Comparison of ENCODE assay signal across 14 mouse cellular contexts in the genomic region with DNA sequence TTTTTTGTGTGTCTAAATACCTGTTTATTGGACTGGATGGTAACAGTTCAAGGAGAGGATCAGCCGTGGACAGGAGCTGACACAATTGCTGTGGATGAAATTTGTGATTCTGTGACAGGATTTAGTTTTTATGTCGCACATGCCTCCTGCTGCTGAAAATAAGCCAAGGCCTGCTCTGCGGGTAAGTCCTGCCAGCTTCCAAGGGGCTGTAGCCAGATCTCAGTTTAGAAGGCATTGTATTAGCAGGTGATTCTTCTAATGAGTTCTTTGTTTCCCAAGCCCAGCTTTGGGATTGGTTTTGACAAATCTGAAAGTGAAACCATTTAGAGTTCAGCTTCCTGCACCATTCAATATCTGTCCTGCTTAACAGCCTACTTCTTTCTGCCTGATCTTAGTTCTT.
DNase-seq lines count a peak whose midpoint lies in the region; ATAC-seq and TF ChIP-seq lines count a peak whose summit lies in the region.
"Had no signal": no experiment of that assay in that cellular context is flagged by ENCODE, and none has a peak within 500 bp of the region (broad histone marks: within the 10 kb centered on the region; RNA-seq: fewer than 3 reads in every experiment).

No protein-coding gene starts in this region.

- no peak overlapping the region for H3K9ac ChIP-seq in heart, embryonic 11.5 days (ENCODE audit: low read depth, low read length)
- H3K9ac ChIP-seq in liver, adult 2 months (ENCODE audit: low read depth, low read length) = no peak overlapping the region
- H3K9ac ChIP-seq: liver, embryonic 13.5 days had no signal

- peak; percentile 63 for DNase-seq in heart, adult 8-10 months (ENCODE audit: low spot score)
- DNase-seq in liver, adult 2 months (ENCODE audit: extremely low read depth, low read depth, low spot score) = peak; percentile 48
- DNase-seq in liver = no peak
- DNase-seq in cerebellum, adult 2 months = peak; percentile 51 to 73
- no peak for DNase-seq in thymus, postnatal 36 days
- DNase-seq: adrenal gland, adult 2 months; kidney, adult 8-10 months; liver, embryonic 13.5 days had no signal

- H3K4me3 ChIP-seq in heart, embryonic 11.5 days (ENCODE audit: low read depth, low read length) = no peak overlapping the region
- no peak overlapping the region for H3K4me3 ChIP-seq in liver, adult 2 months (ENCODE audit: insufficient read depth, low read depth, low read length)
- H3K4me3 ChIP-seq in cerebellum, adult 2 months (replicated peaks; ENCODE audit: insufficient read depth, low read depth, low read length) = no peak overlapping the region
- no peak overlapping the region for H3K4me3 ChIP-seq in myocyte
- H3K4me3 ChIP-seq: liver, embryonic 13.5 days had no signal

- H3K9me3 ChIP-seq in heart, embryonic 11.5 days (replicated peaks; ENCODE audit: control insufficient read depth, low read length) = no peaks in the 10 kb centered on the region
- H3K9me3 ChIP-seq: liver, embryonic 13.5 days had no signal

- TF ChIP-seq POLR2A in liver, adult 2 months (IDR thresholded peaks at IDR 0.05; ENCODE audit: extremely low read depth, insufficient read depth, low read length) = no peak
- TF ChIP-seq POLR2A in cerebellum, adult 2 months (IDR thresholded peaks at IDR 0.05; ENCODE audit: borderline replicate concordance, insufficient read depth, low read length) = no peak
- no peak for TF ChIP-seq POLR2A in myocyte (IDR thresholded peaks at IDR 0.05; ENCODE audit: insufficient read length, low read depth)

- H3K4me2 ChIP-seq in heart, embryonic 11.5 days = no peak overlapping the region
- peak overlapping the region; percentile 1 for H3K4me2 ChIP-seq in myocyte (ENCODE audit: low read depth)
- H3K4me2 ChIP-seq: liver, embryonic 13.5 days had no signal

- no peak for ATAC-seq in heart, embryonic 11.5 days (replicated peaks; ENCODE audit: insufficient number of reproducible peaks, low FRiP score, low TSS enrichment)
- ATAC-seq: midbrain, embryonic 16.5 days; Patski had no signal

- peaks cover 4% of the 10 kb centered on the region; the same call in 1 of the 2 replicates for H3K4me1 ChIP-seq in heart, embryonic 11.5 days (ENCODE audit: control insufficient read depth, insufficient read depth, low read length)
- H3K4me1 ChIP-seq in liver, adult 2 months (ENCODE audit: control insufficient read depth, insufficient read depth, low read length) = peaks cover 3% of the 10 kb centered on the region; the same call in 1 of the 2 replicates
- no peaks in the 10 kb centered on the region; the same call in none of the 2 replicates for H3K4me1 ChIP-seq in cerebellum, adult 2 months (ENCODE audit: control insufficient read depth, insufficient read depth, low read length)
- H3K4me1 ChIP-seq: liver, embryonic 13.5 days had no signal

- H3ac ChIP-seq in myocyte (ENCODE audit: control insufficient read depth, insufficient read length) = no peak overlapping the region

- 87% methylated on average over 3 of the region's 3 CpGs for WGBS in heart, embryonic 11.5 days (ENCODE audit: insufficient replicate concordance)
- WGBS in liver, adult 2 months = 37% methylated on average over 3 of the region's 3 CpGs
- WGBS in cerebellum, adult 2 months = 7% methylated on average over 3 of the region's 3 CpGs

- H3K27ac ChIP-seq in heart, embryonic 11.5 days (ENCODE audit: low read depth, low read length) = no peak overlapping the region
- H3K27ac ChIP-seq in liver, adult 2 months (replicated peaks; ENCODE audit: insufficient read depth, low read depth, low read length) = no peak overlapping the region
- H3K27ac ChIP-seq in cerebellum, adult 2 months (ENCODE audit: insufficient read depth, low read length) = no peak overlapping the region
- H3K27ac ChIP-seq: liver, embryonic 13.5 days; macrophage; stomach, postnatal 0 days had no signal

- TF ChIP-seq CTCF in liver, adult 2 months (IDR thresholded peaks at IDR 0.05; ENCODE audit: low read depth, low read length) = no peak
- no peak for TF ChIP-seq CTCF in cerebellum, adult 2 months (IDR thresholded peaks at IDR 0.05; ENCODE audit: borderline replicate concordance, insufficient read depth, low read depth, low read length)

- H3K36me3 ChIP-seq in heart, embryonic 11.5 days (ENCODE audit: control insufficient read depth, insufficient read depth, low read length) = no peaks in the 10 kb centered on the region
- no peaks in the 10 kb centered on the region for H3K36me3 ChIP-seq in liver, adult 2 months (ENCODE audit: control insufficient read depth, insufficient read depth, low read length)
- no peaks in the 10 kb centered on the region for H3K36me3 ChIP-seq in myocyte (ENCODE audit: control insufficient read depth, insufficient read depth)
- H3K36me3 ChIP-seq: liver, embryonic 13.5 days had no signal

- H3K27me3 ChIP-seq in heart, embryonic 11.5 days (ENCODE audit: control insufficient read depth, insufficient read depth, low read length) = no peaks in the 10 kb centered on the region
- H3K27me3 ChIP-seq in liver, adult 2 months (ENCODE audit: control insufficient read depth, insufficient read depth, low read length) = no peaks in the 10 kb centered on the region
- no peaks in the 10 kb centered on the region for H3K27me3 ChIP-seq in cerebellum, adult 2 months (ENCODE audit: control insufficient read depth, insufficient read depth, low read length)
- H3K27me3 ChIP-seq in myocyte (ENCODE audit: control insufficient read depth, insufficient read depth, insufficient read length) = no peaks in the 10 kb centered on the region
- H3K27me3 ChIP-seq: liver, embryonic 13.5 days; Patski had no signal

- peaks cover 4% of the 10 kb centered on the region for H3K79me2 ChIP-seq in liver, adult 2 months (ENCODE audit: control insufficient read depth, insufficient read depth, low read length)
- H3K79me2 ChIP-seq in myocyte (ENCODE audit: control insufficient read depth, insufficient read depth) = no peaks in the 10 kb centered on the region

TF ChIP-seq in myocyte, 11 proteins besides CTCF, POLR2A, EP300 and RAD21:
- no peak for TF ChIP-seq CEBPB (IDR thresholded peaks at IDR 0.05; ENCODE audit: insufficient read depth, poor library complexity, severe bottlenecking)
- TF ChIP-seq E2F4 (IDR thresholded peaks at IDR 0.05; ENCODE audit: insufficient read depth) = no peak
- TF ChIP-seq TCF12 (IDR thresholded peaks at IDR 0.05; ENCODE audit: insufficient read depth, poor library complexity, severe bottlenecking) = no peak
- TF ChIP-seq REST (IDR thresholded peaks at IDR 0.05; ENCODE audit: insufficient read depth, insufficient read length) = no peak
- TF ChIP-seq MAX (IDR thresholded peaks at IDR 0.05; ENCODE audit: low read depth) = no peak

Comparison
In these comparisons a context has a peak if more than half of its experiments do, and no peak if none do; other contexts are left out.
1. DNase-seq: peak in heart, adult 8-10 months (single experiment), liver, adult 2 months (single experiment) and cerebellum, adult 2 months (2 of 2); none in liver (single experiment) and thymus, postnatal 36 days (0 of 2).